Mouse (Mus musculus): ENCODE measurements around the gene Rgs13.

The Rgs13 gene

GRCm38 (mm10) chr1:144177166-144177565, at the start of gene Rgs13:
Gene Rgs13 (minus strand): TSS chr1:144177372.
- DNase-seq: no peak

DNA sequence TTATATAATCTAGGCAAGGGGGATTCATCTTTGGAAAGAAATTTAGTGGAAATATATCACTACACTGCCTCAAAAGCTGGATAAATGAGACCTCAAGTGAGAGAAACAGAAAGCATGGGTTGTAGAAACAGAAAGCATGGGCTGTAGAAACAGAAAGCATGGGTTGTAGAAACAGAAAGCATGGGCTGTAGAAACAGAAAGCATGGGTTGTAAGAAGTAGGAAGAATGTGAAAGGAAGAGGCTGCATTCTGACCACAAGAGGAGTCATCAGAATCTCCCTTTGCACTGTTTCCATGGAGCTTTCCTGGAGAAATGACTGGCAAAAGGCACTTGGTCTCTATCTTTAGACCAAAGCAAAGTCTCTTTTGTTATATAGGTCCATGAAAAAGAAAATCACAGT, 38.1 kb upstream of the Rgs13 start:
- no peak for DNase-seq

GRCm38 (mm10) chr1:144210912-144211311, 33.7 kb upstream of the Rgs13 start:
- no peak for DNase-seq

DNA sequence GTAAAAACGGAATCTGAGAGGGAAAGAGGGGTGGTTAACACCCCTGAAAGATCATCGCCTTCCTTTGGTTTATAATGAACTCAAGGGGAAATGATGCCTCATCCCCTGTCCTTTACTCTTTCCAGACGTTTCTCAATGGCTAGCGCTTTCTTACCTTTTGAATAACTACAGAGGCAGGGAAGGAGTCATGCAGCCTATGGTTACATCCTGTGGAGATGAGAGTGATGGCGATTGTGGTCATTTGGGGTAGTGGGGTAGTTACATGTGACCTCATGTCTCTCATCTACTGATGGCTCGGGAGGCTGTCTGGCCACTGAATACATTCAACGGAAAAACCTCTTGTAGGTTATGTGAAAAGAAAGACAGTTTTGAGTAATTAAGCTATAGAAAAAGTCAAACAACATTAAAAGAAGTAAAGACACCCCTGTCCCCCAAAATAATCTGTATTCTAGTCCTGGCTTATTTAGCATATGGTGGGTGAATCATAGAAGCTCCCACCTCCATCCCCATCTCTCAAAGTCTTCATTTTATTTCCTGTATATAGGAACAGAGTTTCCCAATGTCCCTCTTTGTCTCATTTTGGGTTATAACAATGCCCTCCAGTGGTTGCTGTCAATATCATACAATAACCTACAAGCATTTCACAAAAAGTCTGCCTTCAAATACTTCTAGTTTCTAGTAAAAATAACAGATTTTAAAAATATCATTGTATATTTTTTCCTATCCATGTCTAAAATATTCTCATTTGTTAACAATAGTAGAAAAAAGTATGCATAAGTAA, 29.3 kb upstream of the Rgs13 start:
- DNase-seq: no peak

DNA sequence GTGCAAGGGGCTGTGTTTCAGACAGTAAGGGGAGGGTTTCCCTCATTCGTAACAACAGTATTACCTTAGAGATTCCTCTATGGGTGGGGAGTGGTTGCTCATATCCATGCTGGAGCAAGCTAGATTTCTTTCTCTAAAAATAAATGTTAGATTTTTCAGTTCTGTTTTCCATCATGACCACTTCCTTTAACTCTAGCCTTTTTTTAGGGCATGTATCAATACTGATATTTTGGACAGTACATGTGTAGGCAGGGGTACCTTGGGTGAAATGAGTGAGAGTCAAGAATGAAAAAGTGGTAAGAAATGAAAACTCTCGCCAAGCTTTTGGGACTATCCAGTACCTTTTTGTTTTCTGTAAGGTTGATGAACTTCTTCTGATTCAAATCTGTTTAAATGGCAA, 27.6 kb upstream of the Rgs13 start:
- DNase-seq: no peak

DNA sequence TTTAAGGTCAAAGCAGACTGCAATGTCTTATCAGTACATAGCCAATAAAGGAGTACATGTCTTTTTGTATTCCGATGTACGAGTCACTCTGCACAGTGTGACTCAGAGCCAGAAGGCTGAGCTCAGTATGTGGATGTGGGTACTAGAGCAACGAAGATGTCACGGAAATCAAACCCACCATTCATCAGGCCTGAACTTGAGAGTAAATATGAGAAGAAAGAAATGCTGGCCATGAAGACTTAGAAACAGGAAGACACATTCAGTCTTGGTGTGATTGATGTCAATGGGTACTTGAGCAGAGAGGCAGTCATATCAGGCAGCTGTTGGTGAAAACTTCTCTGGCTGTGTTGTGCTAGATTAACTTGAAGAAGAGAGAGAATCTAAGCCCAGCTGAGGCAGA, 25.8 kb upstream of the Rgs13 start:
- no peak for DNase-seq

DNA sequence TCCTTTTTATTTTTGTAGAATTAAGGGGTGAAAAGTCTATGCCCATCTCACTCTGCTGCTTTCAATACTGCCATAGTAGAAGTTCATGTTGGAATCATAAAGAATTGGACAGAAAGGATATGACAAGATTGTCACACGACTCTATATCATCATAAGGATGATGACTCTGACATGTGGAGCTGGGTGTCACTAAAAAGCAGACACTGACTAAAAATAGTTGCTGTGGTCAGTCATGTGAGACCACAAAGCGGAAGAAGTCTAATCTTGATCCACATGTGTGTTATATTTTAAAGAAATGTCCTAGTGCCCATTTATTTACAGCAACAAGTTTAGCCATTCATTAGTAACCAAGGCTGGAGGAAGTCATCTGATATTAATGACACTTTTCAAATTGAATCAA, 23.3 kb upstream of the Rgs13 start:
- DNase-seq: no peak

GRCm38 (mm10) chr1:144199538-144199937, 22.4 kb upstream of the Rgs13 start:
- DNase-seq: no peak

DNA sequence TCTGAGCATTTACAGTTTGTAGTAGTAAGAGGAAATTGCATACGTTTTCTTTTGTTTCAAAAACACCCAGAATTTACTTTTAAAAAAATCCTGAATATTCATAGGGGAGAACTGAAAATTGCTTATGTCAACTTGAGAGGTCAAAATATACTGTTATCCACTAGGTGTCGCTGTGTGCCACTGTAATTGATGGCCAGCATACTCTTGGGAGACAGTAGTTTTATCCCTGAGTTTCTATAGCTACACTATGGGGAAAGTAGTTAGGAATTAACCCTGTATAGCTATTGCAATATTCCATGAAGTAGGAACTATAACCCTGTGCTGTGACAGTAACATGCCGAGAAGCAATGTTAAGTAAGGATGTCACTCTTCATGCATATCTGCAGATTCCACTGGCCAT, 20.5 kb upstream of the Rgs13 start:
- peak; percentile 7 to 40 for DNase-seq

- no peak for DNase-seq
Observed at GRCm38 (mm10) chr1:144186655-144187396, 9.7 kb upstream of the Rgs13 start.

- no peak for DNase-seq
Observed at GRCm38 (mm10) chr1:144184955-144185715, 8.0 kb upstream of the Rgs13 start.

- no peak for DNase-seq
Observed at GRCm38 (mm10) chr1:144183622-144184021, 6.5 kb upstream of the Rgs13 start.

- DNase-seq: no peak
Observed at GRCm38 (mm10) chr1:144179559-144179958, 2.4 kb upstream of the Rgs13 start.

DNA sequence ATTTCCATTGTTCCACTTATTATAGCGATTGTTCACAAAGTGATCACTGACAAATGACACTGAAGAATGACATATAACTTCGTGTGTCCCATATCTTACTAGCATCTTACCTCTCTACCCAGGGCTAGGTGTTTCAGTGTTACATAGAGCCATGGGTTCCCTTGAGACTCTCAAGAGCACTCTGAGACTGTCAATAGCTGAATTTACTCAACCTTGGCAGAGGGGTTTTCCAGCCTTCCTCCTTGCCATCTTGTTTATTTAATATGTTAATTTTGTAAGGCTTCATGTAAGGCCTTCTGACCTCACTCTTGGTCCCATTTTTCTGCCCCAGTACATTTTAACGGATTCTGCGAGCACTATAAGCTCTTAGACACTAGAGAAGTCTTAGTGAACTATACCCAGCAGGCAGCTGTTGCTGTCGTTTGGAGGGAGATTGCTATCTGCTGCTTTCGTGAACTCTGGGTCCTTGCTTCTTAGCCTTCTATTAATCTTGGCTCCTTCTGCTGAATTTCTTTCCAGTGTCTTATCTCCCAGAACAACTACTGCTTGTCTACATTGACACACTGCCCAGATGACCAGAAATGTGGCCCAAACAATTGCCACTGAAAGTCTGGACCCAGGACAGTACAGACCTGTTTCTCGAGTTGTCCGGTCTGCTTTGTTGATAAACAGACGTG, 1.2 kb upstream of the Rgs13 start:
- no peak for DNase-seq

DNA sequence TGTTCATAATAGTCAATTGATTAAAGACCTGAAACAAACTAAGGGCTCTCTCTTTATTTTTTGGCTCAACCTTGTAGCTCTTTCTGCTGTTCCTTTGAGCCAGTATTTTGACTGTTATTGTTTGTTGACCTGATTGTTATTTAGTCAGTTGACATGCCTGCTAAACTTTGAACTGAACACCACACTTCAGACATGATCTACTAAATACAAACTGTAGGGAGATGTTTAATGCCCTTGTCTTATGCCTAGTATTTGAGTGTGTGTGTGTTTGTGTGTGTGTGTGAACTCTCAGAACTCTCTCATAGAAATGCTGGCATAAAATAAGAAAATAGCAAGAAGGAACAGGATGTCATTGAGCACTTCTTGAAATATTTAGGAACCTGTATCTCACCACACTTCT, 448 bp upstream of the Rgs13 start:
- no peak for DNase-seq

DNA sequence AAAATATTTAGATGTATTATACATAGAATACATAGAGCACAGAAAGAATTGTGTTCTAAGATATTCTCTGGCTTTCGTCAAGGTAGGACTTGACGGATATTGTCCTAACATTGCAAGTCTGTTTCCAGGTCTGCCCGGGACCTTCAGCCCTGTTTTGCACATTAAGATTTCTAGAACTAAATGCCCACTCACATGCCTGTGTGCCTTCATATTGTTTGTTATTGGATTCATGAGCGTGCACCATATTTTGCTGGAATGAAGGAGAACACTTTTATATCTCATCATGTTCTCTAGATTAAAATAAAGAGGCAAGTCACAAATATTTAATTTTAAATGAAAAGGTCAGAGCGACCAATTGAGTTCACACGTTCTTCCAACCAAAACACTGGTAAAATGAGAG, 2.4 kb downstream of the Rgs13 start:
- DNase-seq: no peak

DNA sequence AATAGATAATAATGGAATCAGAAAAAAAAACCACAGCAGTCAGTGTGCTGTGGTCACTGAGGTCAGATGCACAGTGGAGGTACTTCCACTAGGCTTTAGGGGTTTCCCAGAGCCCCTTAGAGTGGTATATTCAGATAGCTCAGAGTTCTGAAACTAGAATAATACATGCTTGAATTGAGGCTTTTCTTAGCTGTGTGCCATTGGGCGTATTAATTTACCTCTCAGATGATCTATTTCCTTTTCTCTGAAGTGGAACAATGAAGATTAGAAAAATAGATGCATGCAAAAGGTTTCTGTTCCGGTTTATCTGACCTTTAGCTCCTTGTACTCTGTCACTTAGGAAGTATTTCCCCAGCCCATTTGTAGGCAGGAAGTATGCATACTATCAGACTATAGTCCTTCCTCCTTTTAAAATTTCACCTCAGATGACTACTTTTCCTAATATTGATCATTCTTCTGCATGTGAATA, 3.6 kb downstream of the Rgs13 start:
- no peak for DNase-seq

DNA sequence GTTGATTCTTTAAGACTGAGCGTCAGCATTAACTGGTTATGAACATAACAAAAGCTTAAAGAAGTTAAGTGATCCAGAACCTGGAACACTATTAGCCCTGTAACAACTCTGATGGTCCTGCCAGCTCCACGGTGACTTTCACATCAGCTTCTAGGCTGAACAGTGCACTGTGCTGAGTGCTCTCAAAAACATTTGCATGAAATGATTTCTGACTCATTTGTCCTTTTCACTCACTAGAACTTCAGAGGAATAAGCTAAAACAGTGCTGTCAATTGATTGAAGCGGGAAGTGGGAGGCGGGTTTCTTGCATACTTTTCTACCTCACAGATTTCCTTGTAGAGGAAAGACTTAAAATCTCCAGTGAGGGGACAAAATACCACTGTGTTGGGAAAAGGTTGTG, 8.3 kb downstream of the Rgs13 start:
- DNase-seq: no peak

GRCm38 (mm10) chr1:144167761-144168160, 9.4 kb downstream of the Rgs13 start:
- DNase-seq: no peak

GRCm38 (mm10) chr1:144166897-144167296, 10.3 kb downstream of the Rgs13 start:
- no peak for DNase-seq

GRCm38 (mm10) chr1:144166275-144166674, 10.9 kb downstream of the Rgs13 start:
- DNase-seq: no peak

GRCm38 (mm10) chr1:144152526-144152925, 24.6 kb downstream of the Rgs13 start:
- DNase-seq: no peak

- no peak for DNase-seq
Observed at GRCm38 (mm10) chr1:144152184-144152525, 25.0 kb downstream of the Rgs13 start.
